Mouse (Mus musculus) thymus, postnatal 25 days (tissue): ENCODE measurements around the gene Barhl2.

Experiments used
- DNase-seq: peaks from one replicate; pipeline ENCODE4 v3.0.0; 2022

The Barhl2 gene

GRCm38 (mm10) chr5:106454411-106455105 is 3.4 kb downstream of the Barhl2 start:
- DNase-seq: no peak

- no peak for DNase-seq
Measured at GRCm38 (mm10) chr5:106453886-106454321, 4.1 kb downstream of the Barhl2 start.

- DNase-seq: no peak
Measured at GRCm38 (mm10) chr5:106453181-106453885, 4.6 kb downstream of the Barhl2 start.

GRCm38 (mm10) chr5:106452686-106453085 is 5.3 kb downstream of the Barhl2 start:
- no peak for DNase-seq

GRCm38 (mm10) chr5:106451681-106452440 is 6.1 kb downstream of the Barhl2 start:
- no peak for DNase-seq

GRCm38 (mm10) chr5:106450426-106451160 is 7.4 kb downstream of the Barhl2 start:
- no peak for DNase-seq

GRCm38 (mm10) chr5:106449720-106450425 is 8.1 kb downstream of the Barhl2 start:
- DNase-seq: no peak

GRCm38 (mm10) chr5:106448798-106449125 is 9.2 kb downstream of the Barhl2 start:
- DNase-seq: no peak

GRCm38 (mm10) chr5:106447951-106448797 is 9.8 kb downstream of the Barhl2 start:
- no peak for DNase-seq

- DNase-seq: no peak
Measured at GRCm38 (mm10) chr5:106447091-106447820, 10.7 kb downstream of the Barhl2 start.

- DNase-seq: peak; percentile 29
Measured at GRCm38 (mm10) chr5:106446593-106446992, 11.4 kb downstream of the Barhl2 start.

GRCm38 (mm10) chr5:106445681-106446080 is 12.3 kb downstream of the Barhl2 start:
- no peak for DNase-seq

GRCm38 (mm10) chr5:106438916-106439315 is 19.1 kb downstream of the Barhl2 start:
- DNase-seq: no peak

GRCm38 (mm10) chr5:106426069-106426468 is 31.9 kb downstream of the Barhl2 start:
- DNase-seq: no peak

- DNase-seq: no peak
Measured at GRCm38 (mm10) chr5:106420871-106421270, 37.1 kb downstream of the Barhl2 start.

- no peak for DNase-seq
Measured at GRCm38 (mm10) chr5:106420370-106420769, 37.6 kb downstream of the Barhl2 start.

GRCm38 (mm10) chr5:106417210-106417609 is 40.8 kb downstream of the Barhl2 start:
- peak; percentile 1 for DNase-seq

- no peak for DNase-seq
Measured at GRCm38 (mm10) chr5:106416550-106416949, 41.4 kb downstream of the Barhl2 start.

- DNase-seq: no peak
Measured at GRCm38 (mm10) chr5:106415734-106416133, 42.2 kb downstream of the Barhl2 start.

- DNase-seq: no peak
Measured at GRCm38 (mm10) chr5:106402761-106403160, 55.2 kb downstream of the Barhl2 start.
